In the genomic region with DNA sequence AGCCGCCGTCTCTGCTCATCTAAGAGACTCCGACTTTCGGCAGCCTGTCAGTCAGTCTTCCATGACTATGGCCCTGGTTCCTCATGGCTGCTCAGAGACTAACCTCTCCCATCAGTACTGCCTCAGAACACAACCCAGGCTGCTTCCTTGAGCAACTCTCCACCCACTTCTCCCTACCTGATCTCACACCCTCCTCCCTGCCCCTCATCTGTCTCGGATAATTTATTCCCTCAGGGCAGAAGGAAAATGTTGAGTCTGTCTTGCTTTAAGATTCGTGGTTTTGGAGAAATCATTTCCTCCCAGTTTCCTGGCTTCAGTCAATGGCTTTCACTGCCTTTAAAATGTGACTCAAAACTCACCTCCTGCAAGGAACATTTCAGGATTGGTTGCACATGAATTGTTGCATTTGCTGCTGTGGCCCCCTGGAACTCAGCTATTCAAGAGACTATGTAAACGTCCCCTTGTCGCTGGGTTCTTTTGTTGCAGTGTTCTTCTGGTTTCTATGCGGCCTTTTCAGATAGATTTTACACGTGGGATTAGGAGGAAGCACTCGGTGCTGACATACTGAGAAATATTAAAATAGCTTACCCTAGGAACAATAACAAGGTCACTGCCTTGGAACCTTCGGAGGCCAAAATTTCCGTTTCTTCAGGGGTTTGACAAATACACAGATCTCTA, we compare ENCODE assay signal across 14 mouse cellular contexts.
DNase-seq lines count a peak whose midpoint lies in the region; ATAC-seq and TF ChIP-seq lines count a peak whose summit lies in the region.
"Had no signal": no experiment of that assay in that cellular context is flagged by ENCODE, and none has a peak within 500 bp of the region (broad histone marks: within the 10 kb centered on the region; RNA-seq: fewer than 3 reads in every experiment).

No protein-coding gene starts in this region.

- ATAC-seq in hindbrain, postnatal 0 days = no peak
- no peak for ATAC-seq in stomach, embryonic 14.5 days (ENCODE audit: insufficient number of reproducible peaks, insufficient read depth, low FRiP score, low read depth)
- no peak for ATAC-seq in stomach, postnatal 0 days (ENCODE audit: low FRiP score, low TSS enrichment)
- no peak for ATAC-seq in limb, embryonic 13.5 days (ENCODE audit: low FRiP score, low read depth)
- ATAC-seq in activated CD4-positive, CD25-positive, alpha-beta regulatory T cell, adult 4 months = no peak
- ATAC-seq in erythroid progenitor cell, adult 5-6 weeks (replicated peaks; ENCODE audit: low FRiP score, poor library complexity, severe bottlenecking) = no peak

- no peak overlapping the region for H3K27ac ChIP-seq in hindbrain, embryonic 10.5 days
- no peak overlapping the region for H3K27ac ChIP-seq in hindbrain, postnatal 0 days
- peak overlapping the region; percentile 58 for H3K27ac ChIP-seq in stomach, embryonic 14.5 days (ENCODE audit: low read length)
- H3K27ac ChIP-seq in stomach, postnatal 0 days (replicated peaks) = no peak overlapping the region
- H3K27ac ChIP-seq in limb, embryonic 13.5 days = 0 out of 2 replicates have a peak overlapping the region, but pooled peaks have one; percentile 39
- H3K27ac ChIP-seq: embryonic facial prominence, embryonic 15.5 days; lung, embryonic 15.5 days had no signal

- no peak for TF ChIP-seq CTCF in hindbrain, postnatal 0 days (IDR thresholded peaks at IDR 0.05; ENCODE audit: low read depth)
- no peak for TF ChIP-seq CTCF in stomach, postnatal 0 days (IDR thresholded peaks at IDR 0.05; ENCODE audit: low read depth)

- H3K4me3 ChIP-seq in hindbrain, embryonic 10.5 days = no peak overlapping the region
- no peak overlapping the region for H3K4me3 ChIP-seq in hindbrain, postnatal 0 days (ENCODE audit: low read length)
- H3K4me3 ChIP-seq in stomach, embryonic 14.5 days (ENCODE audit: low read depth, low read length) = no peak overlapping the region
- no peak overlapping the region for H3K4me3 ChIP-seq in stomach, postnatal 0 days (ENCODE audit: low read depth, low read length)
- no peak overlapping the region for H3K4me3 ChIP-seq in limb, embryonic 13.5 days
- H3K4me3 ChIP-seq: embryonic facial prominence, embryonic 15.5 days; lung, embryonic 15.5 days had no signal

- no peak overlapping the region for H3K4me2 ChIP-seq in hindbrain, postnatal 0 days (ENCODE audit: low read depth, low read length)
- no peak overlapping the region for H3K4me2 ChIP-seq in stomach, embryonic 14.5 days (replicated peaks; ENCODE audit: low read depth, low read length)
- no peak overlapping the region for H3K4me2 ChIP-seq in stomach, postnatal 0 days (replicated peaks; ENCODE audit: low read depth)
- H3K4me2 ChIP-seq in limb, embryonic 13.5 days (replicated peaks) = no peak overlapping the region
- H3K4me2 ChIP-seq: embryonic facial prominence, embryonic 15.5 days; lung, embryonic 15.5 days had no signal

- H3K9me3 ChIP-seq in hindbrain, embryonic 10.5 days = no peaks in the 10 kb centered on the region
- no peaks in the 10 kb centered on the region for H3K9me3 ChIP-seq in hindbrain, postnatal 0 days (ENCODE audit: low read length)
- H3K9me3 ChIP-seq in stomach, embryonic 14.5 days (ENCODE audit: control insufficient read depth, low read depth, low read length) = no peaks in the 10 kb centered on the region
- H3K9me3 ChIP-seq in stomach, postnatal 0 days (ENCODE audit: control insufficient read depth, low read length) = no peaks in the 10 kb centered on the region
- H3K9me3 ChIP-seq in limb, embryonic 13.5 days = no peaks in the 10 kb centered on the region
- H3K9me3 ChIP-seq: embryonic facial prominence, embryonic 15.5 days; lung, embryonic 15.5 days had no signal

- no peaks in the 10 kb centered on the region for H3K36me3 ChIP-seq in hindbrain, embryonic 10.5 days
- no peaks in the 10 kb centered on the region for H3K36me3 ChIP-seq in hindbrain, postnatal 0 days (ENCODE audit: insufficient read depth, low read length)
- H3K36me3 ChIP-seq in stomach, embryonic 14.5 days (ENCODE audit: control insufficient read depth, insufficient read depth, low read length) = no peaks in the 10 kb centered on the region
- H3K36me3 ChIP-seq in stomach, postnatal 0 days (ENCODE audit: control insufficient read depth, insufficient read depth, low read length) = no peaks in the 10 kb centered on the region
- H3K36me3 ChIP-seq in limb, embryonic 13.5 days = no peaks in the 10 kb centered on the region
- H3K36me3 ChIP-seq: embryonic facial prominence, embryonic 15.5 days; lung, embryonic 15.5 days had no signal

- no peak for TF ChIP-seq EP300 in stomach, postnatal 0 days (optimal IDR thresholded peaks at IDR 0.05)

- H3K4me1 ChIP-seq in hindbrain, embryonic 10.5 days (replicated peaks) = peaks cover 21% of the 10 kb centered on the region
- 0 out of 2 replicates have a peak, but pooled peaks cover 5% of the 10 kb centered on the region for H3K4me1 ChIP-seq in hindbrain, postnatal 0 days (ENCODE audit: insufficient read depth, low read length)
- H3K4me1 ChIP-seq in stomach, embryonic 14.5 days (ENCODE audit: control insufficient read depth, insufficient read depth, low read length) = peaks cover 12% of the 10 kb centered on the region; the same call in 1 of the 2 replicates
- H3K4me1 ChIP-seq in stomach, postnatal 0 days (replicated peaks; ENCODE audit: control insufficient read depth, insufficient read depth) = no peaks in the 10 kb centered on the region
- peaks cover 21% of the 10 kb centered on the region; the same call in 1 of the 2 replicates for H3K4me1 ChIP-seq in limb, embryonic 13.5 days

- H3K9ac ChIP-seq in hindbrain, postnatal 0 days (replicated peaks; ENCODE audit: low read length) = no peak overlapping the region
- no peak overlapping the region for H3K9ac ChIP-seq in stomach, embryonic 14.5 days (replicated peaks; ENCODE audit: low read depth, low read length)
- H3K9ac ChIP-seq in stomach, postnatal 0 days (ENCODE audit: low read length) = no peak overlapping the region
- no peak overlapping the region for H3K9ac ChIP-seq in limb, embryonic 13.5 days
- H3K9ac ChIP-seq: embryonic facial prominence, embryonic 15.5 days; lung, embryonic 15.5 days had no signal

- WGBS in hindbrain, embryonic 10.5 days = 19% methylated on average over 13 of the region's 13 CpGs
- WGBS in hindbrain, postnatal 0 days = 22% methylated on average over 13 of the region's 13 CpGs
- WGBS in stomach, embryonic 14.5 days = 46% methylated on average over 13 of the region's 13 CpGs
- WGBS in stomach, postnatal 0 days = 44% methylated on average over 13 of the region's 13 CpGs
- WGBS in limb, embryonic 13.5 days = 54% methylated on average over 13 of the region's 13 CpGs

- peak; percentile 25 for DNase-seq in hindbrain, embryonic 10.5 days (ENCODE audit: low spot score)
- no peak for DNase-seq in hindbrain, postnatal 0 days (ENCODE audit: low spot score)
- no peak for DNase-seq in stomach, postnatal 0 days (ENCODE audit: low spot score)
- no peak for DNase-seq in lung, postnatal 25 days (ENCODE audit: low spot score)
- DNase-seq: cerebellum, adult 8-10 months; gastrocnemius, postnatal 25 days; heart, postnatal 10 days had no signal

- peaks cover 80% of the 10 kb centered on the region for H3K27me3 ChIP-seq in hindbrain, embryonic 10.5 days (ENCODE audit: insufficient read depth, poor library complexity, severe bottlenecking)
- H3K27me3 ChIP-seq in hindbrain, postnatal 0 days (ENCODE audit: insufficient read depth, low read length) = no peaks in the 10 kb centered on the region
- no peaks in the 10 kb centered on the region for H3K27me3 ChIP-seq in stomach, embryonic 14.5 days (ENCODE audit: control insufficient read depth, insufficient read depth, low read length)
- H3K27me3 ChIP-seq in stomach, postnatal 0 days (ENCODE audit: control insufficient read depth, insufficient read depth, low read length) = no peaks in the 10 kb centered on the region
- peaks cover 5% of the 10 kb centered on the region; the same call in 1 of the 2 replicates for H3K27me3 ChIP-seq in limb, embryonic 13.5 days
- H3K27me3 ChIP-seq: CH12.LX; embryonic facial prominence, embryonic 15.5 days; lung, embryonic 15.5 days had no signal

Comparison
In these comparisons a context has a peak if more than half of its experiments do, and no peak if none do; other contexts are left out.
1. H3K27ac ChIP-seq: peak in stomach, embryonic 14.5 days (single experiment) and limb, embryonic 13.5 days (single experiment); none in hindbrain, embryonic 10.5 days (single experiment), hindbrain, postnatal 0 days (single experiment) and stomach, postnatal 0 days (single experiment).